Mouse (Mus musculus): ENCODE measurements around the gene Dmrtc2. TPM values are rescaled to one million over a fixed set of nuclear protein-coding genes. Genes with fewer than 3 reads are reported as not detected.

Dmrtc2 gene
- total and polyA plus RNA-seq, 3 experiments: not detected

GRCm38 (mm10) chr7:24840331-24840730, 29.5 kb upstream of the Dmrtc2 start:
- H3K79me2 ChIP-seq (ENCODE audit: control insufficient read depth, insufficient read depth, low read length, poor library complexity): no peaks in the 10 kb centered on the region
- peaks cover 0 to 2% of the 10 kb centered on the region in 2 experiments; a peak in 1 of 4 replicates for H3K36me3 ChIP-seq (ENCODE audit: control insufficient read depth in 1 of 2, insufficient read depth in 2 of 2, low read length in 2 of 2)
- H3K9ac ChIP-seq (ENCODE audit: control insufficient read depth, low read depth, low read length, poor library complexity, severe bottlenecking): no peak overlapping the region
- H3K9me3 ChIP-seq (replicated peaks; ENCODE audit: insufficient read depth, low read length): no peaks in the 10 kb centered on the region
- DNase-seq (ENCODE audit: low read depth, low spot score): no peak
- H3K27ac ChIP-seq (ENCODE audit: control insufficient read depth, low read depth, low read length): no peak overlapping the region
- TF ChIP-seq MYB (IDR thresholded peaks at IDR 0.05; ENCODE audit: low read depth, low read length) (no peak), CHD1 (IDR thresholded peaks at IDR 0.05; ENCODE audit: low read depth, low read length) (no peak), CTCF (IDR thresholded peaks at IDR 0.05 in 2 of 3, conservative IDR thresholded peaks at IDR 0.05 in 1 of 3; ENCODE audit: control insufficient read depth in 1 of 3, insufficient read depth in 1 of 3, low read depth in 2 of 3, low read length in 3 of 3, poor library complexity in 1 of 3, severe bottlenecking in 1 of 3) (no peak), USF1 (IDR thresholded peaks at IDR 0.05; ENCODE audit: low read depth, low read length) (no peak), ZNF384 (IDR thresholded peaks at IDR 0.05; ENCODE audit: low read depth, low read length) (0 out of 2 replicates have a peak, but pooled peaks have one; percentile 8), BHLHE40 (IDR thresholded peaks at IDR 0.05; ENCODE audit: borderline replicate concordance, low read depth, low read length) (no peak)
- no peaks in the 10 kb centered on the region for H3K27me3 ChIP-seq (ENCODE audit: control insufficient read depth in 1 of 2, insufficient read depth in 2 of 2, low read length in 2 of 2)
- peaks cover 0 to 13% of the 10 kb centered on the region in 2 experiments; a peak in 2 of 4 replicates for H3K4me1 ChIP-seq (ENCODE audit: control insufficient read depth in 1 of 2, insufficient read depth in 2 of 2, low read length in 2 of 2)
- no peak overlapping the region for H3K4me3 ChIP-seq (ENCODE audit: control insufficient read depth in 1 of 2, insufficient read depth in 1 of 2, low read depth in 2 of 2, low read length in 2 of 2)

- H3K9me3 ChIP-seq (replicated peaks; ENCODE audit: insufficient read depth, low read length): no peaks in the 10 kb centered on the region
- H3K27me3 ChIP-seq (ENCODE audit: control insufficient read depth in 1 of 2, insufficient read depth in 2 of 2, low read length in 2 of 2): no peaks in the 10 kb centered on the region
- no peak overlapping the region for H3K4me3 ChIP-seq (ENCODE audit: control insufficient read depth in 1 of 2, insufficient read depth in 1 of 2, low read depth in 2 of 2, low read length in 2 of 2)
- TF ChIP-seq CHD1 (IDR thresholded peaks at IDR 0.05; ENCODE audit: low read depth, low read length) (no peak), TBP (IDR thresholded peaks at IDR 0.05; ENCODE audit: low read depth, low read length) (no peak), GABPA (IDR thresholded peaks at IDR 0.05; ENCODE audit: low read depth, low read length) (no peak), NELFE (IDR thresholded peaks at IDR 0.05; ENCODE audit: low read depth, low read length) (no peak), BHLHE40 (IDR thresholded peaks at IDR 0.05; ENCODE audit: borderline replicate concordance, low read depth, low read length) (no peak), MAZ (IDR thresholded peaks at IDR 0.05; ENCODE audit: low read depth, low read length) (no peak), RCOR1 (IDR thresholded peaks at IDR 0.05; ENCODE audit: low read depth, low read length) (no peak)
- no peak overlapping the region for H3K27ac ChIP-seq (ENCODE audit: control insufficient read depth, low read depth, low read length)
- no peak overlapping the region for H3K9ac ChIP-seq (ENCODE audit: control insufficient read depth, low read depth, low read length, poor library complexity, severe bottlenecking)
- H3K4me1 ChIP-seq (ENCODE audit: control insufficient read depth in 1 of 2, insufficient read depth in 2 of 2, low read length in 2 of 2): peaks cover 0 to 19% of the 10 kb centered on the region in 2 experiments; a peak in 3 of 4 replicates
- H3K36me3 ChIP-seq (ENCODE audit: control insufficient read depth in 1 of 2, insufficient read depth in 2 of 2, low read length in 2 of 2): peaks cover 0 to 4% of the 10 kb centered on the region in 2 experiments; a peak in 2 of 4 replicates
- no peaks in the 10 kb centered on the region for H3K79me2 ChIP-seq (ENCODE audit: control insufficient read depth, insufficient read depth, low read length, poor library complexity)
- DNase-seq (ENCODE audit: low read depth, low spot score): no peak
Measured at GRCm38 (mm10) chr7:24841009-24841408, 28.8 kb upstream of the Dmrtc2 start.

- H3K9ac ChIP-seq (ENCODE audit: control insufficient read depth, low read depth, low read length, poor library complexity, severe bottlenecking): no peak overlapping the region
- no peak overlapping the region for H3K27ac ChIP-seq (ENCODE audit: control insufficient read depth, low read depth, low read length)
- no peak for DNase-seq (ENCODE audit: low read depth, low spot score)
- TF ChIP-seq ZKSCAN1 (IDR thresholded peaks at IDR 0.05; ENCODE audit: low read depth, low read length) (no peak), USF2 (IDR thresholded peaks at IDR 0.05; ENCODE audit: borderline replicate concordance in 1 of 2, insufficient read depth in 1 of 2, low read depth in 1 of 2, low read length in 2 of 2) (no peak), MAFK (IDR thresholded peaks at IDR 0.05; ENCODE audit: borderline replicate concordance, low read depth, low read length) (no peak), MAZ (IDR thresholded peaks at IDR 0.05; ENCODE audit: low read depth, low read length) (no peak), CTCF (IDR thresholded peaks at IDR 0.05 in 2 of 3, conservative IDR thresholded peaks at IDR 0.05 in 1 of 3; ENCODE audit: control insufficient read depth in 1 of 3, insufficient read depth in 1 of 3, low read depth in 2 of 3, low read length in 3 of 3, poor library complexity in 1 of 3, severe bottlenecking in 1 of 3) (peak in 1 of 3 experiments; percentile 11; a peak in 1 of 6 replicates), JUND (IDR thresholded peaks at IDR 0.05; ENCODE audit: low read depth, low read length) (no peak)
- peaks cover 0 to 23% of the 10 kb centered on the region in 2 experiments; a peak in 3 of 4 replicates for H3K4me1 ChIP-seq (ENCODE audit: control insufficient read depth in 1 of 2, insufficient read depth in 2 of 2, low read length in 2 of 2)
- H3K79me2 ChIP-seq (ENCODE audit: control insufficient read depth, insufficient read depth, low read length, poor library complexity): no peaks in the 10 kb centered on the region
- no peak overlapping the region for H3K4me3 ChIP-seq (ENCODE audit: control insufficient read depth in 1 of 2, insufficient read depth in 1 of 2, low read depth in 2 of 2, low read length in 2 of 2)
- H3K9me3 ChIP-seq (replicated peaks; ENCODE audit: insufficient read depth, low read length): no peaks in the 10 kb centered on the region
- H3K36me3 ChIP-seq (ENCODE audit: control insufficient read depth in 1 of 2, insufficient read depth in 2 of 2, low read length in 2 of 2): peaks cover 0 to 8% of the 10 kb centered on the region in 2 experiments; a peak in 2 of 4 replicates
- no peaks in the 10 kb centered on the region for H3K27me3 ChIP-seq (ENCODE audit: control insufficient read depth in 1 of 2, insufficient read depth in 2 of 2, low read length in 2 of 2)
Measured at GRCm38 (mm10) chr7:24844144-24844543, 25.7 kb upstream of the Dmrtc2 start.

Data from MEL (cell line).